Mouse (Mus musculus) kidney, adult 2 months (tissue): Measurements from ENCODE around the gene Tex12. TPM values are rescaled to one million over a fixed set of nuclear protein-coding genes. Genes with fewer than 3 reads are reported as not detected.

ENCODE experiments used
- DNase-seq: peaks from one replicate; pipeline ENCODE4 v3.0.0; 2021
- H3K27ac ChIP-seq: fragments of 200-500 bp; 2 replicates; pipeline ENCODE4 v1.5.1; 2012; ENCODE audit warnings: low read depth, low read length, control low read depth, inconsistent platforms; ENCODE audit not compliant: insufficient read depth
- H3K27me3 ChIP-seq: fragments of 200-500 bp; replicated peaks from 2 replicates; pipeline ENCODE4 v1.6.1; 2012; ENCODE audit warnings: mild to moderate bottlenecking, moderate library complexity, low read length, inconsistent platforms; ENCODE audit not compliant: control insufficient read depth, insufficient read depth
- H3K36me3 ChIP-seq: fragments of 200-500 bp; 2 replicates; pipeline ENCODE4 v1.6.1; 2012; ENCODE audit warnings: mild to moderate bottlenecking, moderate library complexity, low read length, inconsistent platforms; ENCODE audit not compliant: control insufficient read depth, insufficient read depth
- H3K4me1 ChIP-seq: fragments of 200-500 bp; 2 replicates; pipeline ENCODE4 v1.6.1; 2011; ENCODE audit warnings: low read length; ENCODE audit not compliant: control insufficient read depth, insufficient read depth
- H3K4me3 ChIP-seq: fragments of 200-500 bp; 2 replicates; pipeline ENCODE4 v1.5.1; 2011; ENCODE audit warnings: mild to moderate bottlenecking, low read depth, low read length, control low read depth; ENCODE audit not compliant: insufficient read depth
- CTCF ChIP-seq: fragments of 200-500 bp; conservative IDR thresholded peaks from 2 replicates; pipeline ENCODE4 v1.5.1; 2011; ENCODE audit warnings: low read depth, mild to moderate bottlenecking, control low read depth, low read length, moderate library complexity, mixed read lengths; ENCODE audit not compliant: insufficient read depth, insufficient read length
- POLR2A ChIP-seq: fragments of 200-500 bp; IDR thresholded peaks from one replicate; pipeline ENCODE4 v1.6.1; 2011; ENCODE audit warnings: low read depth, low read length, control low read depth
- WGBS: fragments of 180-500 bp; shearing (Covaris S2); methylation state at CpG from one replicate; pipeline ENCODE4 v1.1.7; 2018; 5-methylcytosine and 5-hydroxymethylcytosine counted together
- polyA plus RNA-seq: library from polyadenylated mRNA; depleted of rRNA; stranded (reverse); fragments of >200 nt; gene quantifications from 2 replicates; pipeline ENCODE4 v1.2.3, GENCODE M21; 2012

The Tex12 gene
- polyA plus RNA-seq, 1 experiment: not detected

DNA sequence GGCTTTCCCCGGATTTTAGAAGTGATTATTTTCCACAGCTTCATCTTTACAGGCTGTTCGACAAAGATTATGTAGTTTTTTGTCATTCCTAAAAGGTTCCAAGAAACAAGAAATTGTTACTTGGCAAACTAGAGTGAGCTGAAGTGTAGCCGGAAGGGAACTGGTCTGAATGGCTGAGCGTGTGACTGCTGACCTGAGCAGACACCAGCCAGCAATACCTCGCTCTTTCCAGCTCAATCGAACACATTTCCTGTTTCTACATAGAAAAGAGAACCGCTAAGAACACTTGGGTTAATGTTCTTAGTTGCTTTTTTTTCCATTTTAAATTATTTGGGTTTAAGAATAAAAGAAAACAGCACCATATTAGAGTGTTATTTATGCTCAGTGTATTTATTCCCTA, 21.0 kb downstream of the Tex12 start:
- no peak for DNase-seq
- WGBS: 30% methylated on average over 7 of the region's 7 CpGs
- H3K4me3 ChIP-seq: no peak overlapping the region
- no peaks in the 10 kb centered on the region for H3K36me3 ChIP-seq
- H3K4me1 ChIP-seq: no peaks in the 10 kb centered on the region
- TF ChIP-seq POLR2A (no peak), CTCF (no peak)
- H3K27me3 ChIP-seq: no peaks in the 10 kb centered on the region
- no peak overlapping the region for H3K27ac ChIP-seq

DNA sequence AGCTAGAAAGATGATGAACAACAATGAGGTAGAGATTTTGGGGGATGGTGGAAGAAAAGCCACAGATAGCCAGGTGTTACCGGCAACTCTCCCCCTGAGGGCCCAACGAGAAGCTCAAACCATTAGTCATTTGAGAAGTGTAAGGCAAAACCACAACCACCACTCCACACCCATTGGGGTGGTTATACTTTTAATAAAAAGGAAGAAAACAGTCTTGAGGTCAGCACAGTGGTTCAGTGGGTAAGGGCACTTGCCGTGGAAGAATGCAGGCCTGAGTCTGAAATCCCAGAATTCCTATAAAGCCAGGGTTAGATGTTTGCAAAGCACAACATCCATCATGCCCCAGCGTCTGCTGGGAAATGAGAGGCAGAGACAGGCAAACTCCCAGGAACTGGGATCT, 23.8 kb downstream of the Tex12 start:
- no peak for DNase-seq
- H3K36me3 ChIP-seq: no peaks in the 10 kb centered on the region
- 62% methylated on average over 4 of the region's 4 CpGs for WGBS

DNA sequence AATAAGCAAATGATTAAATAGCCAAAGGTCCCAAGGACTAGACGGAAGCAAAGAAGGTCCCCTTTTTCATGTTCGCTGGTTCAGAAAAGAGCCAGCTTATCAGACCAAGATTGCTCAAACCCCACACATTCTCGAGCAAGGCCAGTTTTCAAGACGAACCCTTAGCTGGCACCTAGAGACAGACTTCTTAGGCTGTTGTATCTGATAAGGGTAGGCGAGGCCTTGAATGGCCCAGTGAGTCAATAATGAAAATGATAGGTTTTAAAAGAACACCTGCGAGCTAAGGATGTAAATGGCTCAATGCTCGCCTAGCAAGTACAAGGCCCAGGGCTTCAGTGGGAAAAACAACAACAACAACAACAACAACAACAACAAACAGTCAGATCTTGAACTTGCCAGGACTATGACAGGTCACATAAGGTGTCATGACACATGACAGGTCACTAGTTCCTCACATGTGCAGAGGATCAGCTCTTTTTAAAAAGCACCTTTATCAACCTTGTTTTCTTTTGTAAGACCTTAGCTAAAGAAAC, 24.5 kb downstream of the Tex12 start:
- Histone ChIP-seq H3K4me1 (no peaks in the 10 kb centered on the region), H3K27ac (no peak overlapping the region), H3K4me3 (no peak overlapping the region), H3K36me3 (no peaks in the 10 kb centered on the region), H3K27me3 (no peaks in the 10 kb centered on the region)
- DNase-seq: no peak
- TF ChIP-seq CTCF (no peak), POLR2A (no peak)
- 82% methylated on average over 7 of the region's 7 CpGs for WGBS

More for the DNA sequence above, 23.8 kb downstream of the Tex12 start:
- Histone ChIP-seq H3K4me1 (no peaks in the 10 kb centered on the region), H3K4me3 (no peak overlapping the region), H3K27me3 (no peaks in the 10 kb centered on the region), H3K27ac (no peak overlapping the region)
- no peak for TF ChIP-seq POLR2A
- no peak for TF ChIP-seq CTCF

DNA sequence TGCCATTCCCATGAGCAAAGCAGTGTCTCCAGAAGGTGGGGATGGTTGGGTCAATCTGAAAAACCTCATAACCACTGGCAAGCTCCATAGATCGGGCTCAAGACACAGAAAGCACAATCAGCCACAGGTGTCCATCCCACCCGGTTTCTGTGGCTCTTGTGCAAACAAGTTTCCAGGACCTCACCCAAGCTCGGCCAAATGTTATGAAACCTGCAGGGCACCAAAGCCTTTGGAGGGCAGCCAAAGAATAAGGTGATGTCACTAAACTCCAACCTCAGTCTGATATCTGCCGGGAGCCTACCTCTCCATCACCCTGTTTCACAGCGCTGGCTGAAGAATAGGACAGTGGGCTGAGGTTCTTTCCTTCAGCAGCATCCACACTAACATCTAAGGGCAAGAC, 25.2 kb downstream of the Tex12 start:
- DNase-seq: peak; percentile 53
- TF ChIP-seq CTCF (no peak), POLR2A (no peak)
- no peak overlapping the region for H3K27ac ChIP-seq
- H3K4me3 ChIP-seq: no peak overlapping the region
- no peaks in the 10 kb centered on the region for H3K4me1 ChIP-seq
- no peaks in the 10 kb centered on the region for H3K36me3 ChIP-seq
- WGBS: 57% methylated on average over 5 of the region's 5 CpGs
- H3K27me3 ChIP-seq: no peaks in the 10 kb centered on the region

DNA sequence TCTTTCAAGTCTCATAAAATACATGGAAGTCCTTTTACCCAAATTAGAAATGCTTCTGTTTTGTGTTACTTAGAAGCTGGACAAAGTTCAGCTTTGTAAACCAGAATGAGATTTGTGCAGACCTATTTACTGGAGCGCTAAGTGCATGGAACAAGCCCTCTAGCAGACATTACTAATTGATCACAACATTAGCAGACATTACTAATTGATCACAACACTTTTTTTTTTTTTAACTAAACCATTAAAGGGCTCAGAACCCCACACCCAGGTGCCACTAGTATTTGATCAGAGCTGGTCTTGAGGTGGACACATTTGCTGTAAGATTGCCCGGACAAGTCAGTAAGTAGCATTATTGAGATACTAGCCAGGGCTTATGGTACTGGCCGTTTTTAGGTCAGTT, 27.3 kb downstream of the Tex12 start:
- no peak overlapping the region for H3K4me3 ChIP-seq
- no peaks in the 10 kb centered on the region for H3K36me3 ChIP-seq
- peak overlapping the region; percentile 40 for H3K27ac ChIP-seq
- 68% methylated on average over 3 of the region's 3 CpGs for WGBS
- H3K27me3 ChIP-seq: no peaks in the 10 kb centered on the region
- no peaks in the 10 kb centered on the region for H3K4me1 ChIP-seq
- peak; percentile 71 for DNase-seq
- TF ChIP-seq POLR2A (no peak), CTCF (no peak)

DNA sequence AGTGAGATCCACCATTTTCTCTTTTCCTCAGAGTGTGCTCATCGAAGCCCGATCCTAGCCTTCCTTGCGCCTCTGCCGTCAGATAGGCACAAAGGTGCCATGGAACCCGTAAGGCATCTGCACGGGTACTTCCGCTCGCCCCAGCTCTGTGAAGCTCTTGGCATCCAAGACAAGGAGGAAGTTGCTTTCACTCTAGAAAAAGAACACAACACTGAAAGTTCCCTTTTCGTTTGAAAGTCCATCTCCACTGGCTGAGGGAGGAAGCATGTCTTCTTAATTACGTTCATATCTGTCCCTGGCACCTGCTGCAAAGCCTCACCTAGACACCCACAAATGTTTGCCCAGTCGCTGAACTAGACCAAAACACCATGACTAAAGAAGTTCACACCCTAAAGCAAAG, 27.8 kb downstream of the Tex12 start:
- DNase-seq: peak; percentile 49
- no peaks in the 10 kb centered on the region for H3K4me1 ChIP-seq
- no peaks in the 10 kb centered on the region for H3K27me3 ChIP-seq
- no peak for TF ChIP-seq POLR2A
- TF ChIP-seq CTCF: no peak
- no peak overlapping the region for H3K4me3 ChIP-seq
- 56% methylated on average over 11 of the region's 11 CpGs for WGBS
- H3K27ac ChIP-seq: peak overlapping the region; percentile 40
- H3K36me3 ChIP-seq: no peaks in the 10 kb centered on the region

DNA sequence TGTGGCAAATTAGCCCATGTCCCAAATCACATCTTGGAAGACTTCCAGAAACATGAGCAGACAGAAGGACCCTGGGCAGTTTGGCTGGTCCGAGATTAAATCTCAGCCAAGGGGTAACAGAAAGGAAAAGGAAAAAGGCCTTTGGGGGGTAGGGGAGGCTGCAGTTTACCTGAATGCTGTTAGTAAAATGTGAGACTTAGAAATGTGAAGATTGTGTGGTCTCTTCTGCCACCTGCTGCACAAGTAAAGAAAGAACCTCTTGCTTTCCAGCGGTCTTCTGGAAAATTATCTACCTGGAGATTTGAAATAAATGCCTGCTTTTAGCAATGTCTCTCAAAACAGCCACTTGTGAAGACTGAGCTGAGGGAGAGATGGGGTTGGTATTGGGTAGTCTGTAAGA, 30.2 kb downstream of the Tex12 start:
- 12% methylated on average over 2 of the region's 2 CpGs for WGBS
- Histone ChIP-seq H3K4me1 (peaks cover 11% of the 10 kb centered on the region), H3K27me3 (no peaks in the 10 kb centered on the region), H3K36me3 (no peaks in the 10 kb centered on the region), H3K27ac (no peak overlapping the region), H3K4me3 (no peak overlapping the region)
- peak; percentile 49 for DNase-seq
- no peak for TF ChIP-seq POLR2A
- TF ChIP-seq CTCF: no peak

DNA sequence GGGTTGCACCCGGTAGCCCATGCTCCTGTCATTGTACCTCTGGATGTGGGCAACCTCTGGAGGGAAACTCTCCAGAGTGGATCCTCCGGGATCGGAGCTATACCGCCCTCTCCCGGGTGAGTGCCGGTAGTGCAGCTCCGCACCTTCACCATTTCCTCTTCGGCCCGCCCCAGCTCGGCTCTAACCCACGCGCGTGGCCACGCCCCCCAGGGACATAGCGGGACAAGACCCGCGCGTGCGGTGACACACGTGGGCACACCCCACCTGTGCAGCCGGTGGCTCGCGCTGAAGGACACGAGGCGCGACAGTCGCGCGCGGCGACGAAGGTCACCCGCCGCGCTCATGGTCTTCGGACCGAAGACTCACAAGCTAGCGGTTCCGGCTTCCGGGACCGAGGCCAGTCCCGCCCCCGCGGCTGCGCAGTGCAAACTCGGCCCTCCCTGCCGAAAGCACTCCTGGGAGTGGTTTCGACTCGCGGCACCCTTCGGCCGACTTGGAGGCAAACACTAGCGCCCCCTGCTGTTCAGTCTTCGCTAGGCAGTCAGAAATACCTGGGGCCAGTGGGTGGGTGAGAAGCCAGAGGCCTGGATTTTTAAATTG, 32.7 kb downstream of the Tex12 start, which contains the start of gene Pts:
Gene Pts, minus strand, starts transcription at position 432 of the 600 bp plus-strand sequence.
- TF ChIP-seq CTCF (peak; percentile 92), POLR2A (peak; percentile 93)
- Histone ChIP-seq H3K4me1 (peaks cover 11% of the 10 kb centered on the region), H3K27me3 (no peaks in the 10 kb centered on the region), H3K36me3 (no peaks in the 10 kb centered on the region), H3K27ac (peak within 1 kb of the TSS; percentile 85), H3K4me3 (peak within 1 kb of the TSS; percentile 87)
- peak; percentile 98 for DNase-seq
- under 1% methylated on average over 54 of the region's 54 CpGs for WGBS
